Mouse (Mus musculus): ENCODE measurements at regions not wholly inside any gene's neighbourhood (a gene's known extent, or its start where the extent isn't known, plus 50 kb on each side); places are given as distances from the start of the nearest gene placed in this dataset.

- TF ChIP-seq GATA1 (IDR thresholded peaks at IDR 0.05; ENCODE audit: borderline replicate concordance, low read length) = no peak
- TF ChIP-seq FLI1 (IDR thresholded peaks at IDR 0.05; ENCODE audit: low read length) = no peak
Measured at GRCm38 (mm10) chr11:18753246-18753645, 265.5 kb downstream of the Meis1 start.

All from megakaryocyte, embryonic 14.5 days (primary cell).